Mouse (Mus musculus) erythroblast, embryonic 14.5 days (primary cell): Measurements from ENCODE around the gene Pld5.

Source experiments
- GATA1 ChIP-seq: IDR thresholded peaks from 2 replicates; pipeline ENCODE4 v1.6.1; 2012; ENCODE audit warnings: low read length, inconsistent platforms, mixed read lengths
- TAL1 ChIP-seq: IDR thresholded peaks from 3 replicates; pipeline ENCODE4 v1.6.1; 2012; ENCODE audit warnings: low read length, inconsistent platforms, mixed read lengths

DNA sequence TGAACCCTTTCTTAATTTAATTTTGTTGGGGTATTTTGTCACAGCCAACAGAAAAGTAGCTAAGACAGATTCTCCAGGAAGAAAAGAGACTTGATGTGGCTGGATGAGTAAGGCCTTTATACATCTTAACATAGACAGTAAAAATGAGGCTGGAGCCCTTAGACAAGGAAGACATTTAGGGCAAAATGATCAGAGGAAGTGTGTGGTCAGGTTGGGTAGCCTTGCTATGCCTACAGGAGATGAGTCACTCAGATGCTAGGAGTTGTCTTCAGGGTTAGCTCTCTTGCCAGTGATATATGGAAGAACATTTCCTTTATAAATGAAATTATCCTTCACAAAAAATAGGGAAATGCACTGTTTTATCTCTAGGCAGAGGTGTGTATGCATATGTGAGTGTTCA lies 198.3 kb downstream of the Pld5 start:
- TF ChIP-seq GATA1 = no peak
- TF ChIP-seq TAL1 = no peak
